Mouse (Mus musculus) granulocyte monocyte progenitor cell, adult 5-6 weeks (primary cell): ENCODE measurements around the gene Ikzf5. TPM values are rescaled to one million over a fixed set of nuclear protein-coding genes. Genes with fewer than 3 reads are reported as not detected.
"Not testable (repeated sequence)": the region's sequence is repeated elsewhere in the genome, so short reads cannot be mapped to it uniquely, and the experiment has no call there.

ENCODE experiments used
- ATAC-seq: replicated peaks from 2 replicates; pipeline ENCODE4 v1.8.0; 2016; ENCODE audit warnings: mild to moderate bottlenecking, moderate TSS enrichment, inconsistent platforms; ENCODE audit not compliant: poor library complexity, severe bottlenecking
- total RNA-seq, 2 experiments: library from RNA; stranded (forward) in 1 of 2; stranded (reverse) in 1 of 2; fragments of 200-712, 200-1000 nt in 1 of 2; fragments of >200 nt in 1 of 2; fragmentation: Nextera tagmentation in 1 of 2; gene quantifications; 2 replicates each; pipeline ENCODE4 v1.2.3; 2014 to 2017

The Ikzf5 gene
- total RNA-seq (2014; fragmentation: Nextera tagmentation) = 17.9 and 23.4 TPM in 2 replicates
- total RNA-seq (2017) = 24.5 and 33.0 TPM in 2 replicates

DNA sequence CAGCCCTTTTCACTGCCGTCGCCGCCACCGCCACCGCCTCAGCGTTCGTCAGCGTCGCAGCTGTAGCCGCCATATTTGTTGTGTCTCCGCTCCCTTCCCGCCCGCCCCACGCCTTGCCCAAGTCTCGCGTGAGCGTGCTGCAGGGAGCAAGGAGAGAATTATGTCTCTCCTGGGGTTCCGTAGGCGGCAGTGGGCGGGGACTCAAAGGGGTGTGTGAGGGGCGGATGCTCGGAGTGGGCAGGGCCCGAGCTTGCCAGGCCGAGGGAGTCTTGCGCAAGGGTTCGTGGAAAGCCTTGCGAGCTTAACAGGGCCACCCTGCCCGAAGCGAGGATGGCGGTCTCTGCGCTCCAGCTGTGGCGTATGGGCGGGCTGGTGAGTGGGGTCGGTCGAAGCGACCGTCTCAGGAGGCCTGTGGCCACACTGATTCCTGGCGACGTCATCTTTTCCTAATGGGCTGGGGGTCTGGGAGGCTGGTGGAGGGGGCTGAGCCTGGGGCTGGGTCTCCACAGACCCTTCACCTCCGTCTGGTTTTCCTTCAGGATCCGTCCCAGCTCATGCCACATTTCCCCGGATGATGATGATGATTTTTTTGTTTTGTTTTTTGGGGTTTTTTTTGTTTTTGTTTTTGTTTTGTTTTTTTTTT lies at the start of gene Ikzf5, which contains the start of gene Acadsb:
TSS of gene Ikzf5 (minus strand) at position 106 of the 643 bp plus-strand sequence.
TSS of gene Acadsb (plus strand) at position 186 of the 643 bp plus-strand sequence.
- ATAC-seq = peak; percentile 99

- no peak for ATAC-seq
Observed at GRCm38 (mm10) chr7:131456714-131457113, 46.4 kb upstream of the Ikzf5 start.

DNA sequence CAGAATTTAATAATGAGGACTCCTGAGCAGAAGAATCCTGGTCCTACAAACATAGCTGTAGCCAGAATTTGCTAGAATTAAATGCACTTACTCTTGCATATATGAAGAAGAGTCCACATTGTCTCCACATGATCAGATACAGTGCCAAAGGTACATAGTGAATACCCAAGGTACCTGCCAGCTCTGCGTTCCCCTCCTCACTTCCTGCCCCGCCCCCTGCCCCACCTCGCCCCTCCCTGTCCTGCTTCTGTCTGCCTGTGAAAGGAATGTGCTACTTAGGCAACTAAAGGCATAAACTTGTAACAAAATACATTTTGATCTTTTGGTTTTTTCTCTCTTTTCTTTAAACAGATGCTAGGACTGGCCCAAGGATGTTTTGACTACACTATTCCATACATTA lies 26.7 kb upstream of the Ikzf5 start:
- ATAC-seq = no peak

GRCm38 (mm10) chr7:131434276-131434675 lies 24.0 kb upstream of the Ikzf5 start:
- no peak for ATAC-seq

DNA sequence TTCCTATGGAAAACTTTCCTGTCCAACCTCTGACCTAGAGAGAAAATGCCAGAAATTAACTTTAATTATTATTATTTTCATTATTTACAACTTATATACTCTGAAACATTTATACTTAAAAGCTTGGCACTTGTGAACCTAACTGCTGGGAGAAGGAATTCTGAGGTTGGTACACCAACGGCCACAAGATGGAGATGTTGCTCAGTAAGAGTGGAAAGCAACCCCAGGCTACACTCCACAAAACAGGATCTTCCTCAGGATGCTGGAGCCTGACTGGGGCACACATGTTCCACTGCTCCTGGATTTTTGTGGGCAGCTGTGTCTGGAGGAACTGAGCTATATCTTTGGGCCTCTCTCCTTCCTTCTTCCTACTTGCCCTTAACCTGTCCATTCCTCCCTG lies 21.9 kb upstream of the Ikzf5 start:
- ATAC-seq = peak; percentile 52; the same call in 1 of the 2 replicates

DNA sequence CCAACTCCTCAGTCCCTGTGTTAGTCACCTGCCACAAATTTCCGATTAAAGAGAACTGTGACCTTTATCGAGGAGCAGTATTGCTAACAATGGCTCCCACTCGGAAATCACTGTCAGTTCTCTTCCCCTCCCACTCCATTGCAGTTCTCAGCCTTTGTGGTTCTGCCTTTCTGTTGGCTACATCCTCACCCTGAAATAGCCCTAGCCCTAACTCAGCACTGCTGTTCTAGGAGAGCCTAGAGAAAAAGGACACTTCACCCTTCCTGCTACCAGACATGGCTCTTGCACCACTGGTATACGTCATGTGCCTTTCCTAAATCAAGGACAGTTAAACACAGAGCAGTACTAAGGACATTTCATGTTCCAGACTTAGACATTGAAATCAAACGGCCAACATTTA lies 17.0 kb upstream of the Ikzf5 start:
- no peak for ATAC-seq

- no peak for ATAC-seq
Observed at GRCm38 (mm10) chr7:131424912-131425311, 14.6 kb upstream of the Ikzf5 start.

- no peak for ATAC-seq
Observed at GRCm38 (mm10) chr7:131417605-131418004, 7.3 kb upstream of the Ikzf5 start.

- not testable (repeated sequence) for ATAC-seq
Observed at GRCm38 (mm10) chr7:131416742-131417141, 6.4 kb upstream of the Ikzf5 start.

DNA sequence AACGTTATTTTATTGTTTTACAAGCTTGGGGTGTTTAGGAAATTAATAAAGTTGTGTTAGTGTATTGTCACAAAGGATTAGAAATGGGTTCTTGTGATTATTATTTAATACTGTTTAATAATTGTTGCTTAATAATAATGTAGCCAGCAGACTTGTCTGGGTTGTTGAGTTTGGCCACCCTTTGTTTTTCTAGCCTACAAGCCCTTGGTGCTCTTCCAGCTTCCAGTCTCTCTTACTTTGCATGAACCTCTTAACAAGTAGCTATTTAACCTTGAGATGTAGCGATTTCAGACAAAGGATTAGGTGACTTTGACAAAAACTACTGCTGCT lies 1.6 kb upstream of the Ikzf5 start:
- ATAC-seq = no peak

- 0 out of 2 replicates have a peak, but pooled peaks have one; percentile 8 for ATAC-seq
Observed at GRCm38 (mm10) chr7:131411221-131411940, 1.1 kb upstream of the Ikzf5 start.

DNA sequence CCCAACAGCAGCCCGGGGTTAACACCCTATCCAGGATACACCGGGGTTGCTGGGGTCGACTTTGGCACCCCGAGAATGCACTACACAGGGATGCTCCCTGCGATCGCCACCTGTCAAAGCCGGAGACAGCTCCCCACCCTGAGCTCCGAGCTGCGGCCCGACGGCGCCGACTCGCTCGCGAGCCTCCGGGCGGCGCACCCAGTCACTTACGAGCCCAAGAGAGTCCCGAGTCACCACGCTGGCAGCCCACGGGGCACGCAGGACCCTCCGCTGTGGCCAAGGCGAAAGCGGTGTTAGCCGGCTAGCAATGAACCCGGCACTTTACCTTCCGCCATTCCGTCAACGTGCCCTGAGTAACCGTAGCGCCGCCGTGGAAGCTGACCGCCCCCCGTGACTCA lies 334 bp downstream of the Ikzf5 start:
- peak; percentile 38; the same call in 1 of the 2 replicates for ATAC-seq

DNA sequence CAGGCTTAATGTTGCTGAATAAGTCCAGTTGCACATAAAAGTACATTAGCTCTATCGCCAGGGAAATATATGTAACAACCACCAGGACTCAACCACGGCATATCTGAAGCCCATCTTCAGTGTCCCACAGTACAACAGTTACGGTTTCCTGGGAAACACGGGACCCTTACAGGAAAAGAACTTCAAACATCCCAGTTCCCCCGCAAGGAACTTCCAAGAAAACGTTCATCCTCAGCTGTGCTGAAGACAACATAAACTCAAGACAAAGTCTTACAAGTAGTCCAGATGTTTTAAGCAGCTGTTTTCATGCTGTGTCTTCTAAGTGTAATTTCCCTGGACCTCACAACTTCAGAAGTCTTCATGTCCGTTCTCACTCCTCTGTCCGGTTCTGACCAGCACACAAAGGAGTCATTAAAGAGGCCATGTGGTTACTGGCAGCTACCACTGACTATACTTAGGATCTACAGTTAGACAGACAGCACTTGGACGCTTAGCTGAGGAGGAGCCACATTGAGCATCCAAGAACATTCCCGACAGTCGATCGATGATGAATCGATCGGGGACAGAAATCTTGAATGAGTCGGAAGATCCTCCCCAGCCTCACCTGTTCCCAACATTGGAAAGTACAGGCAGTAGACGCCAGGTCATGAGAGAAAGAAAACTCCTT lies 867 bp downstream of the Ikzf5 start:
- no peak for ATAC-seq

DNA sequence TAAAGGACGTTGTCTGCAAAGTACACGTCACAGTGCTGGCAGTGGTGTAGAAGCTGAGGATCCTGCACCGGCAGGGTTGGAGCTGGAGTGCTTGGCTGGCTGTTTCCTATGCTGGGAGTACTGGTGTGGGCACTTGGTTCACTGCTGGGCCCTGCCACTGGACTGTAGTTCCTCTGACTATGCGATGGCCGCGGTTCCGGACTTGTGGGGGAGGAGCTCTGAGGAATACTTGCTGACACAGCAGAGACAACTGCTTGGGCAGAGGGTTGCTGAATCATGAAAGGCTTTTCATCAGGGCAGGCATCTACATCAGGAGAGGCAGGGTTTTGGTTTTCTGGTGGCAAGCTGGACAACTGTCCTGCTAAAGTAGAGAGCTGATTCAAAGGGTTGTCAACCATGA lies 18.6 kb downstream of the Ikzf5 start:
- not testable (repeated sequence) for ATAC-seq

DNA sequence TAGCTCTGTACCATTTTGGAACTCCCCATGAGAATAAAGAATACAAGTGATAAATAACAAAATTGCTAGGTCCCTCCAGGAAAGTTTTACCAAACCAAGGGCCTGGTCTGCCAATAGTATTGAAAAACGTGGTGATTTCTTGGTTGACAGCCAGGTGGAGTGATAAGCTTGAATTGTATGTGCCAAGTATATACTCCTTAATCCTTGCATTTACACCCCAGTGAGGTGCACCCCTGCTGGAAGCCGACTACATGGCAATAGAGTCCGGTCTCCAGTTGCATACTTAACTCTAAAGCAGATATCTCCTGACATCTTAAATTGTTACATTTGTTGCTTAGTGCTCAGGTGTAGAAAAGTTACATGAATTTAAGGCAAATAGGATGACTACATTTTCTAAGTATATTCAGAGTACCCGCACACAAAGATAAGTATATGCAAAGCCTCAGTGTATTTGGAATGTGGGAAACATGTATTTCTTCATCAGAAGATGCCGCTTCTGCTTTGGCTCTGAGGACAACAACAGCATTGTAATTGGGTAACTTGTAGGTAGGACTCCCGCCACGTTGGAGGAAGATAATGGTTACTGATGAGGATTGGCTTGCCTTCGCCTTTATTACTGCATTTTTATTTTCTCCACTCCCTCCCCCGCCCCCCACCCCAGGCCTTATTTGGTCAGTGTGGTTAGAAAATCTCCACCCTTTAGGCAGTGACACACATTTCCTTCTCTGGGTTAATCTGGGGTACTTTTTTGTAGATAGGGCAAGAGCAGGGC lies 38.3 kb downstream of the Ikzf5 start:
- peak; percentile 62 for ATAC-seq

- no peak for ATAC-seq
Observed at GRCm38 (mm10) chr7:131371470-131371860, 38.9 kb downstream of the Ikzf5 start.

DNA sequence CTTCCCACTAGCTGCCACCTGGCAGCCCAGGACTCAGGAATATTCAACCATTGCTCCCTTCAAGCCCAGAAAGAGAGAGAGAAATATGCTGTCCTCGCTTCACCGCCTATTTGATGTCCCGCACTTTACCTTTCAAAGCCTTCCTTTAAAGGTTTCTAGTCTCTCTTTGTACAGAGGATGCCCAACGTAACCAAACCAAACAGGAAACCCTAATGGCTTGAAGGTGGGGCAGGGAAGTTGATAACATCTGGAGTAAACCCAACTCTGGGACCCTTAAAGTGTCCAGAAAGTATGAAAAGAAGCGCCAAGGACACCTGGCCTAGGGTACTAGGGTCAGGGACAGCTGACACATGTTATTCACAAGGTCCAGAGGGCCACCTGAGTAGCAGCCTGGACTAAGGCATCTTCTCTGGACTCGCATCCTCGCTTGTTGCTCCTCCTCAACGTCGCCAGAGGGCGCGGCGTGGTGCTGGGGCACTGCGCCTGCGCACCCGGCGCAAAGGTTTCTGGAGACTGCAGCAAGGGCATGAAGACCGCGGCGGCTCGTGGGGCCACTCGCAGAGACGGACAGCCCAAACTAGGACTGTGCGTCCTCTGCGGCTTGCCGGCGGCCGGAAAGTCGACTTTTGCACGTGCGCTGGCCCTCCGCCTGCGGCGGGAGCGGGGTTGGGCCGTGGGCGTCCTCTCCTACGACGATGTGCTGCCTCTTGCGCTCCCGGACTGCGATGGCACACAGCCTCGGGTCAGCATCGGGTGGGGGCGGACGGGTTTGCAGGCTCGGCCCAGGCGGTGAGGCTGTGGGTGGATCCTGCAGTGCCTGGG lies 39.5 kb downstream of the Ikzf5 start, which contains the start of gene Pstk:
TSS of gene Pstk (plus strand) at position 494 of the 822 bp plus-strand sequence.
- peak; percentile 93 for ATAC-seq

DNA sequence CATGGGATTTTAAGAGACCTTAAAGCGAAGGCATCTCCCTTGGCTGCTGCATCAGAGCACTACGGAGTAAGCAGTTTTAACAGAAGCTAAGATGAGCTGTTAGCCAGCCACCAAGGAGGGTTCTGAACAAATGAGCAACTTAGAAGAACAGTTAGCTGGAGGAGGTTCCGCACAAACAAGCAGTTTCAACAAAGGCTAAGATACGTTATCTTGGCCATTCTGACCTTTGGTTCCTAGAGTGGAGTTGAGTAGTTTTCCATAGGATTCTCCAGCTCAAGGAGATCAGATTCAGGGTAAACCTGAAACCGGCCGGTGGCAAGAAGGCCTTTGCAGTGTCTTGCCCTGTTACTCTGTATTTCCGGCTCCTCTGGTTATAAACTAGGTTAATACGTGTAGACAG lies 46.2 kb downstream of the Ikzf5 start:
- no peak for ATAC-seq

GRCm38 (mm10) chr7:131362615-131363300 lies 47.6 kb downstream of the Ikzf5 start, which contains the start of gene 2310057M21Rik:
2310057M21Rik (minus strand) TSS chr7:131362759.
- ATAC-seq = peak; percentile 91
